Mouse (Mus musculus): ENCODE data around the gene Cnn2. TPM values are rescaled to one million over a fixed set of nuclear protein-coding genes. Genes with fewer than 3 reads are reported as not detected.

Cnn2 gene
- polyA plus RNA-seq, 1 experiment = 1,011 TPM

DNA sequence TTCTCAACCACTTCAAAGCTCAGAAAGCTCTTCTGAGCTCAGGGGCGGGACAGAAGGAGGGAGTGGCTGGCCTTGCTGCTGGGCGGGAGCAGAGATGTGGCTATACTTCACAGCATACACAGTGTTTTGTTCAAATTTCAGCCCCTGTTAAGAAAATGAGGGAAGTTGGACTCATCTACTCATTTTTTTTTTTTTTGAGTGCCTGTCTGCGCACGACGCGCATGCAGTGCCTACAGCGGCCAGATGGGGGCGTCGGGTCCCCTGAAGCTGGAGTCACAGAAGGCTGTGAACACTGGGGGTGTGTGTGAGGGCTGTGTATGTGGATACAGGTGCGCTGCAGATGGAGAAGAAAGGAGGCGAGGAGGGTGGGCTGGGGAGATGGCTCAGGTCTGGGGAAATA lies 1.4 kb upstream of the Cnn2 start:
- TF ChIP-seq GATA1 (IDR thresholded peaks at IDR 0.05; ENCODE audit: borderline replicate concordance, low read length) = no peak
- no peak for TF ChIP-seq FLI1 (IDR thresholded peaks at IDR 0.05; ENCODE audit: low read length)

DNA sequence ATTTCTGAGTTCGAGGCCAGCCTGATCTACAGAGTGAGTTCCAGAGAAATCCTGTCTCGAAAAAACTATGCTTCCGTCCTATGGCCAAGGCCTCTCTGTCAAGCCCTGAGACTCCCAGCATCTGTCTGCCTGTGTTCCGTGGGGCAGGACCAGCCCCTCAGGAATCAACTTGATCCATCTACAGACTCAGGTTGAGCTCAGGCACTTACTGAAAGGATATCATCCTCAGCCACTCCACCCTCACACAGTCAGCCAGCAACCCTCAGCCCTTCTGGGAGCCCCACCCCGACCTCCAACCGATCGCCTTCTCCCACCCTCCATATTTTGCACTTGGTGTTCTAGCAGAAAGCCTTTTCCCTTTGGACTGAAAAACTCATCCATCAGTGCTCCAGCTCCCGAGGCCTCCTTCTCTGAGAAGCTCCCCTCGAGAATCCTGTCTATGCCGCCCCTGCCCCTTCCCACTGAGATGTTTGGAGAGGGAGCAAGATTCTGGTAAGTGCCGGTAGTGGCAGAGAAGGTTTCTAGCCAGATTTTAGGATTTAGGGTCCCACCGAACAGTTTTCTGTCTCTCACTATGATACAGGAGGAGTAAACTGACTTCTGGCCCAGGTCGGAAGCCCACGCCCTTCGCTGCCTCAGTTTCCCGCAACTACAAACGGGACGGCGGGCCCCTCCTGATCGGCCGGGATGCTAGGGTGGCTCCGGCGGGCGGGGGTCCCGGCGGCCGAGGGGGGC lies 446 bp upstream of the Cnn2 start:
- Histone ChIP-seq H3K36me3 (replicated peaks; ENCODE audit: low read length) (peaks cover 39% of the 10 kb centered on the region), H3K27me3 (replicated peaks) (no peaks in the 10 kb centered on the region), H3K4me1 (peaks cover 79% of the 10 kb centered on the region), H3K9me3 (peaks cover 15% of the 10 kb centered on the region), H3K4me3 (replicated peaks) (peak overlapping the region; percentile 96)
- TF ChIP-seq FLI1 (IDR thresholded peaks at IDR 0.05; ENCODE audit: low read length) (no peak), GATA1 (IDR thresholded peaks at IDR 0.05; ENCODE audit: borderline replicate concordance, low read length) (no peak)

More for the DNA sequence above, 1.4 kb upstream of the Cnn2 start:
- Histone ChIP-seq H3K4me3 (replicated peaks) (peak overlapping the region; percentile 88), H3K36me3 (replicated peaks; ENCODE audit: low read length) (peaks cover 36% of the 10 kb centered on the region), H3K4me1 (peaks cover 81% of the 10 kb centered on the region), H3K27me3 (replicated peaks) (no peaks in the 10 kb centered on the region), H3K9me3 (peaks cover 8% of the 10 kb centered on the region)

DNA sequence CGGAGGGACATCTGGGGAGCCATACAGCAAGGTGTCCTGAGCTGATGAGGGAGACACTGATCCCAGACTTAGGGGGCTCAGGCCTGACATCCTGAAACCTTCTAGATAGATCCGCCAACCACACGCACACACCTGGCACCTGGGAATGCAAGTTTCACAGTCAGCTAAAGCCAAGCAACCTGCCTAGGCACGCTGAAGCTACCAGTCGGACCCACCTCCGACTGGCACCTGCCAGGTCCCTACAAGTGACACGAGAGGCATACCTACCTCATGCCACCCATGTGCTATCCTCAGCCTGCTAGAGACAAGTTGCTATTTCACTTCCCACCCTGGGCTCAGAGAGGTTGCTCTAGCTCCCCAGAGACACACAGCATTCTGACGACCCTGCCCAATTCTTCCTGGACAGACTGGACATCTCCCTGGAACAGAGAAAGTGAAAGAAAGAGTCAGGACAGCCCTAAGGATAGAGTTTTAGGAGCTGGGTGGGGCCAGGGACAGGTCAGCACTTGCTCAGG lies 945 bp downstream of the Cnn2 start:
- H3K4me3 ChIP-seq (replicated peaks) = peak overlapping the region; percentile 96
- peaks cover 15% of the 10 kb centered on the region for H3K9me3 ChIP-seq
- TF ChIP-seq GATA1 (IDR thresholded peaks at IDR 0.05; ENCODE audit: borderline replicate concordance, low read length) (no peak), FLI1 (IDR thresholded peaks at IDR 0.05; ENCODE audit: low read length) (no peak)
- H3K4me1 ChIP-seq = peaks cover 84% of the 10 kb centered on the region
- H3K36me3 ChIP-seq (replicated peaks; ENCODE audit: low read length) = peaks cover 51% of the 10 kb centered on the region
- no peaks in the 10 kb centered on the region for H3K27me3 ChIP-seq (replicated peaks)

DNA sequence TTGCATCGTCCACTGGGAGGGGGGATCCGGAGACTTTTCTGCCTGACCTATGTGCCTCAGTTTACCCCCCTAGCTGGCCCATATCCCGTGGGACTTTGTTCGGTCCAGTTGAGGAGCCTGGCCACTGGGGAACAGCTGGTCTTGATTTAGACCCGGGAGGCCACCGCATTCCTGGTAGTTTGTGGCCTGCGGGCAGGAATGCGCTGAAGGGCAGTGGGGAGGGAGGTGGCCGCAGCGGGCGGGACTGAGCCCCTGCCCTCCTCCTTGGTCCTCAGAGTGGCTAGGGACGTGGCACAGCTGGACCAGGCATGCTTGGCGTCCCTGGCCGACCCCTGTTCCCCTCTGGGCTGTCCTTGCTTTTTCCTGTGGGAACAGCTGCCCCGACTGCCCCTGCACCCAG lies 1.5 kb downstream of the Cnn2 start:
- H3K27me3 ChIP-seq (replicated peaks) = no peaks in the 10 kb centered on the region
- peaks cover 15% of the 10 kb centered on the region for H3K9me3 ChIP-seq
- H3K4me3 ChIP-seq (replicated peaks) = peak overlapping the region; percentile 96
- peaks cover 90% of the 10 kb centered on the region for H3K4me1 ChIP-seq
- no peak for TF ChIP-seq FLI1 (IDR thresholded peaks at IDR 0.05; ENCODE audit: low read length)
- TF ChIP-seq GATA1 (IDR thresholded peaks at IDR 0.05; ENCODE audit: borderline replicate concordance, low read length) = no peak
- H3K36me3 ChIP-seq (replicated peaks; ENCODE audit: low read length) = peaks cover 56% of the 10 kb centered on the region

DNA sequence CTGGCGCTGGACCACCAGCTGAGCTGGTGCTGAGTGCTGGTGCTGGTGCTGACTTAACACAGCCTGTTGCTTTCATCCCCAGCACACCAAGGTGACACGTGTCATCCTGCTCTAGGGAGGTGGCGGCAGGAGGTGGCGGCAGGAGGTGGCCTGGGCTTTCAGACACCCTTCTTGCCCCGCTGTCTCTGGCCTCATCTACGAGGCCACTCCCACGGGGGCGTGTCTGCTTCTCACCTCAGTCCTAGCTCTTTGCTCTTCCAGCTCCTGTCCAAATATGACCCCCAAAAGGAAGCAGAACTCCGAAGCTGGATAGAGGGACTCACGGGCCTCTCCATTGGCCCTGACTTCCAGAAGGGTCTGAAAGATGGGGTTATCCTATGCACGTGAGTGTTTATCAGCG lies 2.7 kb downstream of the Cnn2 start:
- TF ChIP-seq FLI1 (IDR thresholded peaks at IDR 0.05; ENCODE audit: low read length) (no peak), GATA1 (IDR thresholded peaks at IDR 0.05; ENCODE audit: borderline replicate concordance, low read length) (no peak)
- H3K4me1 ChIP-seq = peaks cover 95% of the 10 kb centered on the region
- peaks cover 15% of the 10 kb centered on the region for H3K9me3 ChIP-seq
- no peaks in the 10 kb centered on the region for H3K27me3 ChIP-seq (replicated peaks)
- H3K4me3 ChIP-seq (replicated peaks) = peak overlapping the region; percentile 76
- H3K36me3 ChIP-seq (replicated peaks; ENCODE audit: low read length) = peaks cover 68% of the 10 kb centered on the region

DNA sequence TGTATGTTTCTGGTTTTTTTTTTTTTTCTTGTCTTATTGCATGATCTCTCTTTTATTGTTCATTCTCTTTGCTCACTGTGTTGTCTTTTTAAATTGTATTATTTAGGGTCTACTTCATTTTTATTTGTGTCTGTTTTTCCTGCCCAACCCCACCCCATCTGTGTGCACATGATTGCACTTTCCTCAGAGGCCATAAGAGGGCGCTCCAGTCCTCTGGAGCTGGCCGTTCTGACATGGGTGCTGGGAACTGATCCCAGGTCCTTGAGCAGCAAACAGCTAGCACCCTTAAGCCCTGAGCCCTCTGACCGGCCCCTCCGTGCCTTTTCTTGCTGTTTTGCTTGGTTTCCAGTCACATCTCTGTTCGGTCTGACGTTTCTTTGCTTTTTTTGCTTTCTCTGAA lies 3.2 kb downstream of the Cnn2 start:
- H3K4me3 ChIP-seq (replicated peaks) = no peak overlapping the region
- H3K27me3 ChIP-seq (replicated peaks) = no peaks in the 10 kb centered on the region
- H3K9me3 ChIP-seq = peaks cover 15% of the 10 kb centered on the region
- TF ChIP-seq GATA1 (IDR thresholded peaks at IDR 0.05; ENCODE audit: borderline replicate concordance, low read length) (no peak), FLI1 (IDR thresholded peaks at IDR 0.05; ENCODE audit: low read length) (no peak)
- H3K4me1 ChIP-seq = peaks cover 92% of the 10 kb centered on the region
- H3K36me3 ChIP-seq (replicated peaks; ENCODE audit: low read length) = peaks cover 68% of the 10 kb centered on the region

DNA sequence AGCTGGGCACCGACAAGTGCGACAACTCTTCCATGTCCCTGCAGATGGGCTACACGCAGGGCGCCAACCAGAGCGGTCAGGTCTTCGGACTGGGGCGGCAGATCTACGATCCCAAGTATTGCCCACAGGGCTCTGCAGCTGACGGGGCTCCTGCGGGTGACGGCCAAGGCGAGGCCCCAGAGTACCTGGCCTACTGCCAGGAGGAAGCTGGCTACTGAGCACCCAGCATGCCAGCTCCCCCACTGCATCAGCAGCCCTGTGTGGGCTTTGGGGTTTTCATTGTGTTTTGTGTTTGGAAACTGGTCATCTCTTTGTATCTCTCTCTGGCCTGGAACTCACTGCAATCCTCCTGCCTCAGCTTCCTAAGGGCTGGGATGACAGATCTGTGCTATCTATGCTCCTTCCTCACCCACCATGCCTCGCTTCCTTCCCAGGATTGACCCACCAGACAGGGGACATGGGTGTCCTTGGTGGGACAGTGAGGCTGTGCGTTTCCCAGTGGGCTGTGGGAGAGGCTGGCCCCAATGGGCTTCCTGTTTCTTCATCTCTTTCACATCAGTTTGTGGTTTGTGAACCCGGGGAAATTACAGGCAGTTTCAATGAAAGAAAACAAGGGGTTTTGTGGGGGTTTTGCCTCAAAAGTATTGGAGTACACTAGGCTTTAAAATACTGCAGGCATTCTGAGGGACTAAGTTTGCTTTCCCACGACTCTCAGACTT lies 6.2 kb downstream of the Cnn2 start:
- H3K4me3 ChIP-seq (replicated peaks) = peak overlapping the region; percentile 82
- H3K27me3 ChIP-seq (replicated peaks) = no peaks in the 10 kb centered on the region
- peaks cover 85% of the 10 kb centered on the region for H3K4me1 ChIP-seq
- TF ChIP-seq FLI1 (IDR thresholded peaks at IDR 0.05; ENCODE audit: low read length) = no peak
- no peak for TF ChIP-seq GATA1 (IDR thresholded peaks at IDR 0.05; ENCODE audit: borderline replicate concordance, low read length)
- H3K36me3 ChIP-seq (replicated peaks; ENCODE audit: low read length) = peaks cover 85% of the 10 kb centered on the region
- H3K9me3 ChIP-seq = peaks cover 15% of the 10 kb centered on the region

DNA sequence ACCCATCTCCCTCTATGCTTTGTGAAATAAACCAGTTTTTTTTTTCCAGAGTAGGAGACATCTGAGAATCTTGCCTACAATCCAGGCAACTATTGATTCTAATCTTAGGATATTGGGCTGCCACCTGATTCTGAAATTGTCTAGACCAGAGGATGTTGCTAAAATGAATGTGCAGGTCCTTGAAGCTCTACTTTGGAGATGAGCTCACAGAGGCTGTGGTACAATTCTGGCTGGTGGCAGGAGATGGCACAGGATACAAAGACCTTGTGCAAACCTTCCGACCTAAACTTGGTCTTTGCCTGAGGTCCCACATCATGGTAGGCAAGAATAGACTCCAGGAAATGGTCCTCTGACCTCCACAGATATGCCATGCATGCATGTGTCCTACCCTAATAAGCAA lies 7.3 kb downstream of the Cnn2 start:
- TF ChIP-seq GATA1 (IDR thresholded peaks at IDR 0.05; ENCODE audit: borderline replicate concordance, low read length) (no peak), FLI1 (IDR thresholded peaks at IDR 0.05; ENCODE audit: low read length) (no peak)

DNA sequence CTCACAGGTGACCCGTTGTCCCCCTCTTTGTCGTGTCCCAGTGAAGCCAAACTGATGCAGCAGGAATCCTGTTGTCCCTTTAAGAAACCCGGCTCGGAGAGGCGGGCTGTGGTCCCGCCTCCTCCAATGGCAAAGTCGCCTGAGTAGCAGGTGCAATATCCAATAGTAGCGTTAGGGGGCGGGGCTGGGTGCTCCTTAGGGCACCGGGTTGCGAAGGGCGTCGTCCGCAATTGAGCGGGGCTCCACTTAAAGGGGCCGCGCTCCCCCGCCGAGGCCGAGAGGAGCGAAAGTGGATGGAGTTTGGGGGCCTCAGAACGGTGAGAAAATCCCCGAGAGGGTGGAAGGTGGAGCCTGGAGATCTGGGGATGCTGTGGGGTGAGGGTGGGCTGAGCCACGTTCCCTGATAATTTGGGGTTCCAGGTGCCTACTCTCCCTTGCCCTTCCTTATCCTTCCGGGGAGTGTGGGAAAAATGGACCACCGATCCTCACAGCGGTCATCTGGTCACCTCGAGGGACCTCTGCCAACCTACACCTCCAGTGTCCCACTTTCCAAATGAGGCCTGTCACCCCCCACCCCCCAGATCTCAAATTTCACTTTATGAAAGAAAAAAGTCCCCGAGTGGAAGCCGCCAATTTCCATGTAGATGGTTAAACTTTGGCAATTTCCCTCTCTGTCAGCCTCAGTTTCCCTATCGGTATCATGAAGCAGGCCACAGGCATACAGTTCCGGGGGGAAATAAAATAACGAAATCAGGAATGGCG lies 8.1 kb downstream of the Cnn2 start, which contains the start of gene Abca7:
TSS of gene Abca7 (plus strand) at position 223 of the 762 bp plus-strand sequence.
- H3K4me1 ChIP-seq = peaks cover 86% of the 10 kb centered on the region
- peak within 1 kb of the TSS; percentile 98 for H3K4me3 ChIP-seq (replicated peaks)
- no peaks in the 10 kb centered on the region for H3K27me3 ChIP-seq (replicated peaks)
- TF ChIP-seq FLI1 (IDR thresholded peaks at IDR 0.05; ENCODE audit: low read length) (no peak; the same call in 1 of the 2 replicates), GATA1 (IDR thresholded peaks at IDR 0.05; ENCODE audit: borderline replicate concordance, low read length) (no peak)
- H3K9me3 ChIP-seq = peaks cover 10% of the 10 kb centered on the region
- H3K36me3 ChIP-seq (replicated peaks; ENCODE audit: low read length) = peaks cover 88% of the 10 kb centered on the region

More for the DNA sequence above, 7.3 kb downstream of the Cnn2 start:
- H3K4me1 ChIP-seq = peaks cover 86% of the 10 kb centered on the region
- peaks cover 88% of the 10 kb centered on the region for H3K36me3 ChIP-seq (replicated peaks; ENCODE audit: low read length)
- H3K9me3 ChIP-seq = peaks cover 15% of the 10 kb centered on the region
- peak overlapping the region; percentile 98 for H3K4me3 ChIP-seq (replicated peaks)
- H3K27me3 ChIP-seq (replicated peaks) = no peaks in the 10 kb centered on the region

All from megakaryocyte, embryonic 14.5 days (primary cell).